Mouse (Mus musculus) lung, postnatal 0 days (tissue): ENCODE results near the gene Skp1a.

Experiments used
- CTCF ChIP-seq: IDR thresholded peaks from 2 replicates; pipeline ENCODE4 v1.5.1; 2016; ENCODE audit warnings: antibody characterized with exemption, mild to moderate bottlenecking
- EP300 ChIP-seq: IDR thresholded peaks from 2 replicates; pipeline ENCODE4 v1.6.1; 2016; ENCODE audit warnings: antibody characterized with exemption, mild to moderate bottlenecking, control low read depth

DNA sequence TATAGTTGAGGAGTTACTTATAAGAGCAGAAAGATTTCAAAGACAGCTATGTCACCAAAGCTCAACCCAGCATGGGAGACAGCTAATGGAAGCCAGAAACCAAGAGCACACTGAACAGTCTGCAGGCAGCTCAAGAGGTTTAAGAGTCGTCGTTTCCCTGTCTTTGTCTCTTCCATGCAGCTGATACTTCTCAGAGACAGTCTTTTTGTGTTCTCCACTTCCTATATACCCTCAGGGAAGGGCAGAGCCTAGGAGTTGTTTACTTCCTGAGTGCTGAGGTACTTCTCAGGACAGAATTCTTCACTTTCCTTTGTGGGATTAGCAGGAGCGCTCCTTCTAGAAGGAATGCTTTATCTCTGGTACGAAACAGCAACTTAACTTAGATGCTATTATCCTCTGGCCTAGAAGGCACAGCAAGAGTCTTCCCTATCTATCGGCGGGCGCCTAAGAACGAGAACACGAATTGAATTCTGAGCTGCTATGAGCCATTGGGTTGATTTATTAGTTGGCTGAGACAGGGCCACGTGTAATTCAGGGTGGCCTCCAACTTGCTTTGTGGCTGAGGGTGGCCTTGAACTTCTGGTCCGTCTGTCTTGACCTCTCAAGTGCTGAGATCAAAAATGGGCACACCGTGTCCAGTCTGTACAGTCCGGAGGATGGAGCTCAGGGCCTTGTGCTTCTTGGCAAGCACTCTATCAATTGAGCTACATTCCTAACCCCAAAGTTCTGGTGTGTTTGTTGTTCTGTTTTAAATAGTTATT is 4.1 kb upstream of the Skp1a start:
- no peak for TF ChIP-seq EP300
- no peak for TF ChIP-seq CTCF
